In genomic region chr16:23151423-23151822, GRCm38 (mm10) we compare ENCODE assay signal across 8 mouse cellular contexts. TPM values are rescaled to one million over a fixed set of nuclear protein-coding genes. Genes with fewer than 3 reads are reported as not detected.
DNase-seq lines count a peak whose midpoint lies in the region; ATAC-seq lines count a peak whose summit lies in the region.

No protein-coding gene starts in this region.

- H3K9me3 ChIP-seq in midbrain, embryonic 14.5 days (ENCODE audit: control insufficient read depth, low read length) = no peaks in the 10 kb centered on the region
- H3K9me3 ChIP-seq in midbrain, embryonic 11.5 days (ENCODE audit: control insufficient read depth, low read length) = no peaks in the 10 kb centered on the region
- no peaks in the 10 kb centered on the region for H3K9me3 ChIP-seq in forebrain, embryonic 10.5 days

- H3K4me3 ChIP-seq in midbrain, embryonic 14.5 days (replicated peaks; ENCODE audit: low read depth, low read length) = no peak overlapping the region
- no peak overlapping the region for H3K4me3 ChIP-seq in midbrain, embryonic 11.5 days (ENCODE audit: low read depth, low read length)
- H3K4me3 ChIP-seq in forebrain, embryonic 10.5 days = no peak overlapping the region

- no peaks in the 10 kb centered on the region for H3K36me3 ChIP-seq in midbrain, embryonic 14.5 days (ENCODE audit: control insufficient read depth, insufficient read depth, low read length)
- no peaks in the 10 kb centered on the region for H3K36me3 ChIP-seq in midbrain, embryonic 11.5 days (ENCODE audit: control insufficient read depth, insufficient read depth, low read length)
- no peaks in the 10 kb centered on the region for H3K36me3 ChIP-seq in forebrain, embryonic 10.5 days (replicated peaks)

- H3K27me3 ChIP-seq in midbrain, embryonic 14.5 days (ENCODE audit: control insufficient read depth, insufficient read depth, low read length) = no peaks in the 10 kb centered on the region
- H3K27me3 ChIP-seq in midbrain, embryonic 11.5 days (ENCODE audit: control insufficient read depth, insufficient read depth, low read length) = no peaks in the 10 kb centered on the region
- no peaks in the 10 kb centered on the region for H3K27me3 ChIP-seq in forebrain, embryonic 10.5 days (ENCODE audit: poor library complexity, severe bottlenecking)

- no peak for ATAC-seq in midbrain, embryonic 14.5 days (ENCODE audit: low FRiP score, low TSS enrichment)
- ATAC-seq in midbrain, embryonic 11.5 days (ENCODE audit: low FRiP score) = no peak
- ATAC-seq in common myeloid progenitor, adult 5-6 weeks (replicated peaks; ENCODE audit: low read depth, poor library complexity, severe bottlenecking) = peak; percentile 42; the same call in 1 of the 2 replicates

- H3K4me1 ChIP-seq in midbrain, embryonic 14.5 days (ENCODE audit: control insufficient read depth, insufficient read depth, low read length) = no peaks in the 10 kb centered on the region
- H3K4me1 ChIP-seq in midbrain, embryonic 11.5 days (ENCODE audit: control insufficient read depth, insufficient read depth, low read length) = no peaks in the 10 kb centered on the region
- H3K4me1 ChIP-seq in forebrain, embryonic 10.5 days = no peaks in the 10 kb centered on the region

- H3K27ac ChIP-seq in midbrain, embryonic 14.5 days (replicated peaks; ENCODE audit: low read depth, low read length) = no peak overlapping the region
- no peak overlapping the region for H3K27ac ChIP-seq in midbrain, embryonic 11.5 days (ENCODE audit: low read depth, low read length)
- H3K27ac ChIP-seq in forebrain, embryonic 10.5 days = no peak overlapping the region

- H3K9ac ChIP-seq in midbrain, embryonic 14.5 days (replicated peaks; ENCODE audit: low read length) = no peak overlapping the region
- H3K9ac ChIP-seq in midbrain, embryonic 11.5 days (ENCODE audit: low read length) = no peak overlapping the region

- WGBS in midbrain, embryonic 14.5 days = 27% methylated on average over 2 of the region's 2 CpGs
- WGBS in midbrain, embryonic 11.5 days = 40% methylated on average over 2 of the region's 2 CpGs
- WGBS in forebrain, embryonic 10.5 days = 36% methylated on average over 2 of the region's 2 CpGs

- no peak overlapping the region for H3K4me2 ChIP-seq in midbrain, embryonic 14.5 days (ENCODE audit: low read length)
- H3K4me2 ChIP-seq in midbrain, embryonic 11.5 days = no peak overlapping the region

- peak; percentile 43 to 53 for DNase-seq in cerebellum, postnatal 10 days
- DNase-seq in cerebellum, postnatal 4 days (ENCODE audit: low spot score in 2 of 2) = no peak
- peak; percentile 69 for DNase-seq in midbrain, embryonic 14.5 days
- no peak for DNase-seq in midbrain, embryonic 11.5 days (ENCODE audit: low spot score, missing footprints)
- peak; percentile 62 to 64 for DNase-seq in kidney, postnatal 36 days
- peak; percentile 24 for DNase-seq in retina, postnatal 7 days (ENCODE audit: low read depth, low spot score)
- no peak for DNase-seq in forebrain, embryonic 10.5 days (ENCODE audit: extremely low spot score, low spot score)

RNA-seq across cellular contexts. Expression of gene Adipoq, which starts 5.1 kb away (rescaled TPM):
- not detected in 2 replicates for polyA plus RNA-seq in midbrain, embryonic 14.5 days (2014; fragmentation: Nextera tagmentation; extraction: Ambion mirVana)
- polyA plus RNA-seq in midbrain, embryonic 11.5 days (2014; fragmentation: Nextera tagmentation; extraction: Ambion mirVana) = 0.22 TPM in 1 of 2 replicates, not detected in the other
- not detected in 2 replicates for total RNA-seq in common myeloid progenitor, adult 5-6 weeks (2017)
- not detected in 2 replicates for polyA plus RNA-seq in forebrain, embryonic 10.5 days (2016; fragmentation: Nextera tagmentation; extraction: Ambion mirVana)

RNA-seq across cellular contexts. Expression of gene Rfc4, which starts 23.9 kb away (rescaled TPM):
- polyA plus RNA-seq in midbrain, embryonic 14.5 days (2014; fragmentation: Nextera tagmentation; extraction: Ambion mirVana) = 41.9 and 57.1 TPM in 2 replicates
- polyA plus RNA-seq in midbrain, embryonic 11.5 days (2014; fragmentation: Nextera tagmentation; extraction: Ambion mirVana) = 237 and 249 TPM in 2 replicates
- total RNA-seq in common myeloid progenitor, adult 5-6 weeks (2017) = 67.1 and 71.7 TPM in 2 replicates
- polyA plus RNA-seq in forebrain, embryonic 10.5 days (2016; fragmentation: Nextera tagmentation; extraction: Ambion mirVana) = 257 and 263 TPM in 2 replicates

RNA-seq across cellular contexts. Expression of gene Eif4a2, which starts 44.2 kb away (rescaled TPM):
- 337 and 373 TPM in 2 replicates for polyA plus RNA-seq in midbrain, embryonic 14.5 days (2014; fragmentation: Nextera tagmentation; extraction: Ambion mirVana)
- 210 and 232 TPM in 2 replicates for polyA plus RNA-seq in midbrain, embryonic 11.5 days (2014; fragmentation: Nextera tagmentation; extraction: Ambion mirVana)
- 830 and 874 TPM in 2 replicates for total RNA-seq in common myeloid progenitor, adult 5-6 weeks (2017)
- polyA plus RNA-seq in forebrain, embryonic 10.5 days (2016; fragmentation: Nextera tagmentation; extraction: Ambion mirVana) = 170 and 175 TPM in 2 replicates

Comparison
In these comparisons a context has a peak if more than half of its experiments do, and no peak if none do; other contexts are left out.
1. DNase-seq: peak in cerebellum, postnatal 10 days (2 of 2), midbrain, embryonic 14.5 days (single experiment), kidney, postnatal 36 days (2 of 2) and retina, postnatal 7 days (single experiment); none in cerebellum, postnatal 4 days (0 of 2), midbrain, embryonic 11.5 days (single experiment) and forebrain, embryonic 10.5 days (single experiment).